Mouse (Mus musculus) gonadal fat pad, adult 2 months (tissue): Measurements from ENCODE around the gene Wfdc13. TPM values are rescaled to one million over a fixed set of nuclear protein-coding genes. Genes with fewer than 3 reads are reported as not detected.

ENCODE experiments used
- DNase-seq: peaks from one replicate; pipeline ENCODE4 v3.0.0-alpha.2; 2012; ENCODE audit warnings: low read depth
- polyA plus RNA-seq: library from polyadenylated mRNA; depleted of rRNA; stranded (reverse); fragments of >200 nt; gene quantifications from 2 replicates; pipeline ENCODE4 v1.2.3, GENCODE M21; 2012; rRNA removed

The Wfdc13 gene
- 1,038 and 1,237 TPM in 2 replicates for polyA plus RNA-seq

DNA sequence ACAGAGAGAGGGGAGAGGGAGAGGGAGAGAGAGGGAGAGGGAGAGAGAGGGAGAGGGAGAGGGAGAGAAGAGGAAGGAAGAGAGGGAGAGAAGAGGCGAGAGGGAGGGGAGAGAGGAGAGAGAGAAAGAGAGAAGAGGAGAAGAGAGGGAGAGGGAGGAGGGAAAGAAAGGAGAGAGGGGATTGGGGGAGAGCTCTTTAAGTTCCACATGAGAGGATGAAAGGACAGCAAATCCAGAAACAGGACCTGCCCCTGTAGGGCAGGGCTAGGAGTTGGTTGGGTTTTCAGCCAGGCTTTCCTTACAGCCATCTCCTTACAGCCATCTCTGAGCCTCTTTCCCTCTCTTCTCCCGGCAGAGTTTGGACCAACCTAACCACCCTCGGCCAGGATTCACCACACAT is at the start of gene Wfdc13:
Wfdc13 (plus strand) TSS at position 301 of the 400 bp plus-strand sequence.
- no peak for DNase-seq

DNA sequence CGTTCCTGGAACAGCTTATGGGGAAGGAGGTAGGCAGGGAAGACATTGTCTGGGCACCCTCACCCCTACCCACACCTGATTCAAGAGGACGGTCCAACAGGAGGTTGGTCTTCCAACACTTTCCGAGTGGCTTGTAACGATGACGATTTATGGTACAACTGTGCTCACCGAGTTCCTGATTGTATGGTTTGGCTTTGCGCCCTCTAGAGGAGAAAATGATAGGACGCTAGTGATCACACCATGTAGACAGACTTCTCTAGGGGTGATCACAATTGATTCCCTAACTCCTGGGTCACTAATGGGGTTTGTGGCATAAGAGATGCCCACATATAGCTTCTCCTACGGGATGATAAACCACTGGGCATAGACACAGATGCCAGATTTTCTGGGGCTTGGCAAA is 49.6 kb upstream of the Wfdc13 start:
- no peak for DNase-seq

DNA sequence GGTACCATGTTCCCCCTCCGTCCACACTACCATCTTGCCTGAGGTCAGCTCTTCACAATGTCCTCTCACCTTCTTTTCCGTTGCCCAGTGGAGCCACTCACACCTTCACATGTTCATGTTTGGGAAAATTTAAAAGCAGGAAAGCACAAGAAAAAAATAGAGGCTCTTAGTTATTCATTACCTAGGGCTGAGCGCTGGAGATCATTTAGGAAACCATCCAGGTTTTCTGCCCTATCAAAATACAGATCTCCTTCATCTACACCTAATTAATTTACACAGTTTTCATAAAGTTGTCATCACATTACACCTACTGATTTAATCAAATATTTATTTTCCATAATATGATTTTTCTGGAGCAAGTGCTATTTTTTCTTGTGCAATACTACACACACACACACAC is 46.2 kb upstream of the Wfdc13 start, which contains the start of gene Wfdc16:
Wfdc16 (minus strand) TSS at position 101 of the 400 bp plus-strand sequence.
- no peak for DNase-seq

DNA sequence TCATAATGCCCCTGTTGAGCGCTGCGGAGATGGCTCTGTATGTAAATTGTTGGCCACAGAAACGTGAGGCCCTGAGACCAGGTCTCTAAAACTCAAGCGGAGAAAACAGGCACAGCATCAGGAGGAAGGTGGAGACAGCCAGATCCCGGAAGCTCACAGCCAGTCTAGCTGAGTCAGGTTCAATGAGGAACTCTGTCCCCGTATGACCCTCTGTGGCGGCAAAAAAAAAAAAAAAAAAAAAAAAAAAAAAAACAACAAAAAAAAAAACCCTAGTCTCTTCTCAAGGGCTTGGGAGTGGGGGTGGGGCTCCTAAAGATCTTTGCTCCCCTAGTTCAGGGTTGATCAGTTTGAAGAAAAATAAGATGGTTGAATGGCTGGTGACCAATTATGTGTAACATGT is 43.8 kb upstream of the Wfdc13 start:
- no peak for DNase-seq

DNA sequence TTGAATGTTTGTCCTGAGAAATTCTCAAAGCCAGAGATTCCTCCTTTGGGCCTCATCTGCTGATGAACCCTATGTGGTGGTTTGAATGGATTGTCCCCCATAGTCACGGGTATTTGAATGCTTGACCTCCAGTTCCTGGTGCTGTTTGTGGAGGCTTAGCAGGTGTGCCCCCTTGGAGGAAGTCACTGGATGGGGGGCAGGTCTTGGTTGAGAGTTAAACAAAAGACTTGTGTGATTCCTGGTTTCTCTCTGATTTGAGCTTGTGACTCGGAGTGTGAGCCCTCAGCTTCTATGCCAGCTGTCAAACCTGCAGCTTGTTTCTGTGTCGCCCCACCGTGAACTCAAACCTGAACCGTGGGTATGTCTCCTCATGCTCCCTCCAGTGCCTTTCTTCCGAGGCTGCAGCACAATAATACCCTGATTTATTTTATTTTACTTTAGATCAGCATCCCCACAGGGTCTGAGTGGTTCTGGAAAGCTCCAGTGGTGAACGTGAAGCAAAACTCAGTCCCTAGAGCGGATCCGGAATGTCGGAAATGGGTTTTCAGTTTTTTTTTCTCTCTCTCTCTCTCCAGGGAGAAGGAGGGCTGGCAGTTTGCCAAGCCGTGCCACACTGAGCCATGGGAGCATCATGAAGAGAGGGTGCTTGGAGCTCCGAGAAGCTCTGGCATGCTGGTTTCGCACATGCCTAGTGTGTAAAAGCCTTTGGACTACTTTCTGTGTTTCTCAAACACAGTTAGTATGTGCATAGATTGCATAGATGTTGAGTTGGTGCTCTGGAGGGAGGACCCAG is 42.8 kb upstream of the Wfdc13 start:
- no peak for DNase-seq

DNA sequence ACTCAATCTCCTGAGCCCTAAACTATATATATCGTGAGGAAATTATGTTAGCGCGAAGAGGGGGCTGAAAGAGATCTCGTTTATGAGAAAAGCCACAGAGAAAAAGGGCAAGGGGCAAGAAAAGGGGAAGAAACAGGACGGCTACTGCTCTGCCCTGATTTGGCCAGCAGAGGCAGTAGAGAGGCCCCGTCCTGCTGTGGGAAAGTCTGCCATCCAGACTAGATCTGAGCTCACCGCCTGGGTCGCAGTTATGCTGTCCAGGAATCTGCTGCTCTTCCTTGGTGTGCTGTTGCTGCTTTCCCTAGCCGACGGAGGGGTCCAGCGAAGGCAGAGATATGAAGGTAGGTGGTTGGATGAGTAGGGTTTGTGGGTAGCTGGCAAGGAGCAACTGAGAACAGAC is 29.0 kb upstream of the Wfdc13 start, which contains the start of gene Wfdc10:
Wfdc10 (plus strand) TSS at position 189 of the 400 bp plus-strand sequence.
- DNase-seq: no peak

DNA sequence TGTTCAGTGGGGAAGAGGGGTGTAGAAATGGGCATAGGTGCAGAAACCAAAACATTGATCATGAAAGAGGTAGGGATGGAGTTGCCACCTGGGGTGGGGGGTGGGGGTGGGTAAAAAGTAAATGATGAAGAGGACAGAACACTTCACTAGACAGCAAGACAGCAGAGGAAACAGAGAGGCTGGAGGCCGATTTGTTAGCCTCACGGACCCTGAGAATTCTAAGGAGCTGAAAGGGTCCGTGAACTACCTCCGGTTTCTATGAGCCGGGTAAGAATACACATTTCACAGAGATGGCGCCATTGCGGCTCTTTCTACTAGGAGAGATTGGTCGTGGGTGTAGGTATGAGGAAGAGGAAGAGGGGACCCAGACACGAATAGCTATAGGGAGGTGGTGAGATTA is 28.4 kb upstream of the Wfdc13 start, which contains the start of gene Wfdc9:
Wfdc9 (minus strand) TSS at position 101 of the 400 bp plus-strand sequence.
- DNase-seq: no peak

DNA sequence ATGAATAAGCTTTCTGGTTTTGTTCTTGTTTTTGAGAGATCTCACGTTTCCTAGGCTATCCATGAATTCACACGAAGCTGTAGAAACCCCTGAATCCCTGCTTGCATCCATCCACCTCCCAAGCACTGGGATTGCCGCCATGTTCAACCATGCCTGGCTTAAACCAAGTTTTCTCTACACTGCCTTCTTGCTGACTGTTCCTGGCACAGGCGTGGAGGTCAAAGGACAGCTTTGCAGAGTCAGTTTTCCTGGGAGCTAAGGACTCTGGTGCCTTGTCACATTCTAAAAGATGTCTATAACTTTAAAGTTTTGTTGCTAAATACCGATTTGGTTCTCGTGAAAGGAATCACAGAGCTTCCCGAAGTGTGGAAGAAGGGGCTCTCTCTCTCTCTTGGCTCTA is 20.1 kb upstream of the Wfdc13 start:
- no peak for DNase-seq

DNA sequence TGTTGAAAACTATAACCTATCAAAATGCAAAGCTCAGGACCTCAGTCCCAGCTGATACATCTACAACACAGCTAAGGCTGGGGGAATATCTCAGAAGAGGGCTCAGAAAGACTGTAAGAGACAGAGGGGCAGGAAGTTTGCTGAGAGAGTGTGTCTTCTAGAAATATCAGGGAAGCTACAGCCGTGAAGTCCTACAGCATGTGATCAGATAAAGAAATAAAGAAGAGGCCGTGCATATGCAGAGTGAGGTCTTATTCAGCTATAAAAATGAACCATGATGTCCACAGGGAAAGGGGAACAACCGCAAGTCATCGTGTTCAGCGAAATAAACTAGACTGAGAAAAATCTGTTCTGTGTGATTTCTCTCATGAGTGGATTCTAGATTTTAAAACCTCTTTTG is 14.6 kb upstream of the Wfdc13 start:
- no peak for DNase-seq

DNA sequence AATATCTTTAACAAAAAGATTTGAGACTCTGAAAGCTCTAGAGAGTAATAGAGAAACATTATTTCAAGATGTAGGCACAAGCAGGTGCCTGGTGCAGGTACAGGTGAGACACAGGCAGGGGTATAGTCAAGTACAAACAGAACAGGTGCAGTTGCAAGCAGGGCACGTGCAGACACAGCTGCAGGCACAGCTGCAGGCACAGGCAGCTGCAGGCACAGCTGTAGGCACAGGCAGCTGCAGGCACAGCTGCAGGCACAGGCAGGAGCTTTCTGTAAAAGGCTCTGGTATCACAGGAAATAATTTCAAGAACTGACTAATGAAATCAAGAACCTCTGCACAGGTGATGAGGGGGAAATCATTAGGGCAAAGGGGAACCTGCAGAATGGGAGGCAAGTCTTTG is 14.0 kb upstream of the Wfdc13 start:
- no peak for DNase-seq

DNA sequence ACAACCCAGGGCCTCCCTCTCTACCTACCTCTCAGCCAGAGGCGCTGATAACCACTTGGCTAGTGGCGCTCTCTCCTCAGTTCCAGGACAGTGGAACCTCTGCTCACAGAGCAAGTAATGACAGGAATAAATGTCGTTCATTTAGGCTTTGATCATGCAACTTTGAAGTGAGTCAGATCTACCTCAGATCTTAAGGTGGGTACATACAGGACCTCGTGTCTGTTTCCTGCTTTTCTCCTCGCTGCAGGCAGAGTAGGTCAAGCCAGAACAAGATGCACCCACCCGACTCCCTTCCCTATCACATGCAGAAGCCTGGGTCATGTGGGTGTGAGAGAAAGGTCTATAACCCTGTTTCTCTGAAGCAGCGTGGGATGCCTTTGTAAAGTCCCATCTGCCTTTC is 10.9 kb upstream of the Wfdc13 start, which contains the start of gene Wfdc11:
Wfdc11 (minus strand) TSS at position 101 of the 400 bp plus-strand sequence.
- no peak for DNase-seq

DNA sequence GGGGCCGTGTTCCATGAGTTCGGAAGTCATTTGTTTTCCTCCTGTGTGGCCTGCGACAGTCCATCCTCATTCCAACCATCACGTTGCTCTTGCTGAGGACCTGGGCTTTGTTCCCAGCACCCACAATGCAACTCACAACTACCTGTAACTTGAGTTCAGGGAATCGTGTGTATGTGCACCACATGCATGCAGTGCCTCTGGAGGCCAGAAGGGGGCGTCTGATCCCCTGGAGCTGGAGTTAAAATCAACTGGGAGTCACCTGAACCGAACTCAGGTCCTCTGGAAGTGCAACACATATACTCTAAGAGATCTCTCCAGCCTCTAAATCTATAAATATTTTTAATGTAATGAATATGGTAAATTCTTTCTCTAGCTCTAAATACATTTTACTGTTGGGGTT is 8.8 kb upstream of the Wfdc13 start:
- DNase-seq: no peak

DNA sequence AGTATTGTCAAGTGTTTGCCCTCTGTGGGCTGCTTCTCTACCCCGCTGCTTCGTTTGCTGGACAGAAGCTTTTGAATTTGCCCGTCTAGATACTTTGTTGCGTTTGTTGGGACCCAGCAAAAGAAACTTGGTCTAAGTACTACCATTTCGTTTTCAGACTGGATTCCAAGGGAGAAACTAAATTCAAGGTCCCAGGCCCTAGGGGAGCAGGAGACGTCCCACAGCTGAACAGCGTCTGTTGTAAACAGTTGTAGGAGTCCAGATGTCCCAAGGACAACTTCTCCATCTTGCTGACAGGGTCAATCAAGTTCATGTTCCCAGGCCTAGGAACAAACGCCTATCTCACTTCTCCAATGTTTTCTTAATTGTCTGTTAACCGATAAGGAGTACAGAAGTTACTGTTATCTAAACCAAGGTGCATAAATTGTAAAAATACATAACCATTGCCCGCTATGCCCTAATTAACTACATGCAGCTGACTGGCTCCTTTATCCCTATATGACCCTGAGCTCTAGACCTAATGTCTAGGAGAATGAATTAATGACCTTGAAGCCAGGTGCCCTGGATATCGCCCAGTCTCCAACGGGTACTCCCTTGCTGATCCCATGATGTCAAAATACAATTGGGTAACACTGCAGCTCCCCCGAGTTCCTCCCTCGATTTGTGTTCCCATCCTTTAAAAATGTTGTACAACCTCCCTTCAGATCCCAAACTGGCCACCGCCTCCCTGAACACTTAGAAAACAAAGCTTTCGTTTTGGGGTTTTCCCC is 7.8 kb upstream of the Wfdc13 start:
- no peak for DNase-seq

DNA sequence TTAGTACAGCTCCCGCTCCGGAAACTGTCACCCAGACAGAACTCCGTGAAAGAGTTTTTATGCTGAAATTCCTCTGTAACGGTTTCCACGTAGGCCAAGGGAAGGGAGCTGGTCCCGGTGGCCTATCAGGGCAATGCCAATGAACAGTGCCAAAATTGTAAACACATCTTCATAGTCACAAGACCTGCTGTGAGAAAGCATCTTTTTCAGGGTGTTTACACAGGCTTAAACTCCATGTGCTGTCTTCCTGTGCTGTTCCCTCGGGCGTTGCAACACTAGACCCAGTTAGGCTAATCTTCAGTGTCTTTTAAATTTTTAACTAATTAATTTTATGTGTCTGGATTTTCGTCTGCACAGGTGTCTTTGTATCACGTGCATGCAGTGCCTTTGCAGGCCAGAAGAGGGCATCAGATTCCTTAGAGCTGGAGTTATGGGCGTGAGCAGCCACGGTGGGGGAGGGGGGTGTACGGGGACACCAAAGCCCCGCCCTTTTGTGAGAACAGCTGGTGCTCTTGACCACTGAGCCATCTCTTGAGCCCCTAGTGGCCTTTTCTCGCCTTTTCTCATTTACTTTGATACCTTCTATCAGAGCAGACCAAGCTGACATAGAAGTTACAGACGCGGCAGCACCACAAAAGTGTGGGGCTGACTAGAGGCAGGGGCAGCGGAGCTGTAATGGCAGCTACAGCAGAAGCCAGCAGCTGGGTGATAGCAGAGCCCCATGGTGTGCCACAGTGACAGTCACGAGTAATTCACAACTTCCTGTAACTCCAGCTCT is 5.9 kb upstream of the Wfdc13 start:
- DNase-seq: no peak

DNA sequence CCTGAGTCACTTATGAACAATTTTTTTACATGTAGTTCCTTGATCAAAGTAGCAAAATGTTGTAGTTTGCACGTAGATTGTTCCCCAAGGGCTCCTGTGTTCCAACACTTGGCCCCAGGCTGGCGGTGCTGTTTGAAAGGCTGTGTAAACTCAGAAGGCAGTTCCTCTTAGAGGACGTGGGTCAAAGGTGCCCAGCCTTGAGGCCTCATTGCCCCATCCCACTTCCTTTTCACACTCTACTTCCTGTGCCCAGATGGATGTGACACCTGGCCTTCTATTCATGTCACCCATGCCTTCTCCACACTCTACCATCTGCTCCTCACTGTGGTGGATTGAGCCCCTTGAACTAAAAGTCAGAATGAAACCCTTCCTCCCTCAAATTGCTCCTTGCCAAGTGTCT is 5.0 kb upstream of the Wfdc13 start:
- DNase-seq: no peak

DNA sequence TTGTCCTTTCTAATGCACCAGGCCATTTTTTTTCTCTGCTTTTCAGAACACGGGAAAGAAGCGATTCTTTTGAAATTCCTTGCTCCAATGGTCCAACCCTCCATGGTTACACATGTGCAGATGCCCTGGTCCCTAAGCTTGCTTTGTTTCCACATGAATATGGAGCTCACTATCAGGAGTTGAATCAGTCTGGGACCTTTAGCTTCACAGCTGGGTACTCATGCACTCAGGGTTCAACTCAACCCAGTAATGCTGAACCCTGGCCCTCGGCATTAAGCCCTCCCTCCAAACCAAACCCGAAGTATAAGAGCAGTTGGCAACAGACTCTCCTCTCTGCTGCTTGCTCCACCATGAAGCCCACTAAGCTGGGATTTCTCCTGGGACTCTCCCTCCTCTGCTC is 13.3 kb downstream of the Wfdc13 start, which contains the start of gene Spint4:
Spint4 (plus strand) TSS at position 301 of the 400 bp plus-strand sequence.
- DNase-seq: no peak

DNA sequence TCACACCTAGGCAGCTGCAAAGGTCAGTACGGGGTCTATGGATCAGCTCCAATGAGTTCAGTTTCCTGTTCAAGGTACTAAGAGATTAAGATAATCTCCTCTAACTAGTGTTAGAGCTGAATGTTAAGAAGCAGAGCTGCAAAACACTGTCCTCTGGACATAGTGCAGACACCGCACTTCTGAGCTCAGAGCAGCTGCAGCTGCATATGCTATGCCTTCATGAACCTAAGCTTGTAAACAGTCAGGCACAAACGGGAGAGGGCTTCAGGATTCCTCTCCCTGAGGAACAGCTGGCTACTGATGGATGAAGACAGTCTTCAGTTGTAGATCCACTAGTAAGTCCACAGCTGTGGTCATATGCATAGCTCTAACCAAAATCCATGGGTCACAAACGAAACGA is 16.1 kb downstream of the Wfdc13 start:
- no peak for DNase-seq

DNA sequence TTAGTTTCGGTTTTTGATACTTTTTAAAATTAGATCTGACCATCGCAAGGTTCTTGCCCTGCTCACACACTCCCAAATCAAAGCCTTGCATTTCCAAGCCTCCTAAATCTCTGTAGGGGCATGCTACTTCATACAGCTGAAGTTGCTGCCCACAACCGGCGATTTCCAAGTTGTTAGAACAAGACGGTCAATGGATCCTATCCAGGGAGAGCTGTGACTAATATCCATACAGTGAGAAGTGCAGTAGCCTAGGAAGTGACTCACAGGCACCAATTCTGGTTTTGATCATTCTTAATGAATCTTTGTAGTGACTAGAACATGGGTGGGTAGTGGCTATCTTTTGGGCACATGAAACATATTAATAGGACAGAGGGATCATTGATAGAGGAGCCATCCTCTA is 16.9 kb downstream of the Wfdc13 start:
- no peak for DNase-seq

DNA sequence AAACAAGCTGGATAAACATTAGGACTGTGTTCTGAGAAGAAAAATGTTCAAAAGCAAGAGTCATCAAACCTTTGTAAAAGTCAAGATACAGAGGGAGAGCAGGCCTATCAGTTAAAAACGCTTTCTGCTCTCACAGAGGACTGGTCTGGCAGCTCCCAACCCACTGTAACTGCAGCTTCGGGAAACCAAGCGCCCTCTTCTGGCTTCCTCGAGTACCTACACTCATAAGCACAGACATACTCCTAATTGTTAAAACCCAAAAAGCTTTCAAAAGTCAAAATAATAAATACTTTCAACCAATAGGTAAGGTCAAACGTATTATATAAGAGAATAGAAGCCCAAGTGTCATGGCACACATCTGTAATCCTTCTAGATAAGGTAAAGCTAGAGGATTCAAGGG is 19.3 kb downstream of the Wfdc13 start:
- no peak for DNase-seq

DNA sequence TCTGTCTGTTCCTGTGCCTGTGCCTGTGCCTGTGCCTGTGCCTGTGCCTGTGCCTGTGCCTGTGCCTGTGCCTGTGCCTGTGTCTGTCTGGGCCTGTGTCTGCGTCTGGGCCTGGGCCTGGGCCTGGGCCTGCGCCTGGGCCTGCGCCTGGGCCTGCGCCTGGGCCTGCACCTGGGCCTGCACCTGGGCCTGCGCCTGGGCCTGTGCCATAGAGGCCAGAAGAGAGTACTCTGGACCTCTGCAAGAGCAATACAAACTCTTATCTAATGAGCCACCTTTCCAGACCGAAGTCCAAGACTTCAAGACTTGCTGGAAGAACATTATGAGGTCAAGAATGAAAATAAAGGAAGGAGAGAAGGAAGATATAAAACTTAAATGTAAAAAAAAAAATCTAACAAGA is 20.4 kb downstream of the Wfdc13 start:
- no peak for DNase-seq

DNA sequence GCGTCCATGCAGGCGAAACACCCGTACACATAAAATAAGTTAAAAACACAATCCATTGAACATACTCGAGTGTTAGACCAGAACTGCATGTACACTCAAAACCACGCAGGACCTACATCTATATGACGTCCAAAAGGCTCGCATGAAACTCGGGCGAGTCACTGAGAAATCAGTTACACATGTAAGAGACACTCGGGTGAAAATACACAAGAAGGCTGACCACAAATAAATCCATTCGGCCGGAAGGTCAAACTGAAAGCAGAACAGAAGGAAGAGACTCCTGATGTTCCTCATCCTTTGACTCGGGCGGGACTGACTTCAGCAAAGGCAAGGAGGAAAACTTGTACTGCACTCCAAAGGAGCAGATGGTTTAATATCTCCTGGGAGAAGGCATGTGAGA is 21.1 kb downstream of the Wfdc13 start:
- no peak for DNase-seq

DNA sequence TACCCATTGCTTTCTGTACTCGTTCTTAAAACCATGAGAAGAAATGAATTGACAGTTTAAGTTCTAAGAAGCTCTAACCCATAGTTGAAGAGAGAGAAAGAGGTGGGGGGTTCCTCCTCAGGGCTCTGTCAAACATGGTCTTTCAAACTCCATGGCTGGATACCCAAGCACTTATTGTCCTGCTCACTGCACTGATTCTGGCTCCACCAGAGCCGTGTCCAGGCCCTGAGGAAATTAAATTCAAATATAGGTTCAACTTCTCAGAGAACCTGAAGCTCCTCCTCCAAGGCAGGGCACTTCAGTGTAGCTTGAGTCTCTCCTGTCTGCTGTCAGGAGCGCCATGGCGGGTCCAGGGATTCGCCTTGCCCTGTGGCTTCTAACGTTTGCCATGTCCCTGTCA is 30.1 kb downstream of the Wfdc13 start, which contains the start of gene Spint5:
Spint5 (plus strand) TSS at position 301 of the 400 bp plus-strand sequence.
- DNase-seq: no peak
